Mouse (Mus musculus): ENCODE results near the gene Dazap1. TPM values are rescaled to one million over a fixed set of nuclear protein-coding genes. Genes with fewer than 3 reads are reported as not detected.

The Dazap1 gene
- polyA plus RNA-seq, 1 experiment from 2014 or later: 45.7 TPM

DNA sequence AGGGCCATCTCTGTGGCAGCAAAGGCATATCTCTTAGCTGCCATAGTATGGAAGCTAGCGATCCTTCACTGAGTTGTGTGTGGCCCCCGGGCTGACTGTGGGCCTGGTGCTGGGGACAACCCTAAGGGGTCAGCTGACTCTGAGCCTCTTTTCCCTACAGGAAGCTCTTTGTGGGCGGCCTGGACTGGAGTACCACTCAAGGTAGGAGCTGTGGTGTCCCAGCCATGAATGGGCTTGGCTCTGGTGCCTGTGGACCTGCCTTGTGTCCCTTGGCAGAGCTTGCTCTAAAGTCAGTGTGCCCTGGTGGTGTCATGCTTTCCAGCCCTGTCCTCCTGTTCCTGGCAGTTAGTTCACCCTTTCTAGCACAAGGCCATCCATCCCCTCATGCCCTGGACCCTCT, 12.6 kb downstream of the Dazap1 start:
- Histone ChIP-seq H3K9ac (ENCODE audit: low read length) (no peak overlapping the region), H3K4me3 (ENCODE audit: low read depth, low read length) (no peak overlapping the region), H3K4me1 (replicated peaks; ENCODE audit: control insufficient read depth, insufficient read depth, low read length) (peaks cover 10% of the 10 kb centered on the region; the same call in 1 of the 2 replicates), H3K27ac (ENCODE audit: low read depth) (no peak overlapping the region), H3K27me3 (replicated peaks; ENCODE audit: control insufficient read depth, insufficient read depth, low read length) (no peaks in the 10 kb centered on the region), H3K36me3 (ENCODE audit: control insufficient read depth, insufficient read depth, low read length) (peaks cover 72% of the 10 kb centered on the region), H3K4me2 (ENCODE audit: low read length) (no peak overlapping the region), H3K9me3 (ENCODE audit: control insufficient read depth, low read length) (no peaks in the 10 kb centered on the region)
- ATAC-seq (replicated peaks; ENCODE audit: low FRiP score, low TSS enrichment, low read depth): no peak
- DNase-seq (ENCODE audit: low spot score): no peak
- WGBS: 95% methylated on average over 3 of the region's 3 CpGs

DNA sequence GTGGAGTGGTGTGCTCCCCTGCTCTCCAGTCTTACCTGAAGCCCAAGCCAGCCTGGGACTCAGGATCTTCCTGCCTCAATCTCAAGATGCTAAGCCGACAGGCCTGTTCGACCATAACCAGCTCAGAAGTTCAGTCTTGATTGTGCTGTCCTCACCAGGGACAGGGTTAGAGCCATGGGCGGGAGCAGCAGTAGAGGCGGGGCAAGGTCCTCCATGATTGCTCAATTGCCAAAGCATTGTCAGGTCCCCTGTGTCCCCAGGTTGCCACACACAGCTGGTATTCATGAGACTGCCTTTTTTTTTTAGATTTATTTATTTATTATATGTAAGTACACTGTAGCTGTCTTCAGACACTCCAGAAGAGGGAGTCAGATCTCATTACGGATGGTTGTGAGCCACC, 15.0 kb downstream of the Dazap1 start:
- no peaks in the 10 kb centered on the region for H3K9me3 ChIP-seq (ENCODE audit: control insufficient read depth, low read length)
- H3K4me1 ChIP-seq (replicated peaks; ENCODE audit: control insufficient read depth, insufficient read depth, low read length): no peaks in the 10 kb centered on the region
- no peak overlapping the region for H3K9ac ChIP-seq (ENCODE audit: low read length)
- 88% methylated on average over 5 of the region's 5 CpGs for WGBS
- no peaks in the 10 kb centered on the region for H3K27me3 ChIP-seq (replicated peaks; ENCODE audit: control insufficient read depth, insufficient read depth, low read length)
- H3K27ac ChIP-seq (ENCODE audit: low read depth): no peak overlapping the region
- ATAC-seq (replicated peaks; ENCODE audit: low FRiP score, low TSS enrichment, low read depth): no peak
- no peak overlapping the region for H3K4me2 ChIP-seq (ENCODE audit: low read length)
- no peak overlapping the region for H3K4me3 ChIP-seq (ENCODE audit: low read depth, low read length)
- no peak for DNase-seq (ENCODE audit: low spot score)
- H3K36me3 ChIP-seq (ENCODE audit: control insufficient read depth, insufficient read depth, low read length): peaks cover 91% of the 10 kb centered on the region

DNA sequence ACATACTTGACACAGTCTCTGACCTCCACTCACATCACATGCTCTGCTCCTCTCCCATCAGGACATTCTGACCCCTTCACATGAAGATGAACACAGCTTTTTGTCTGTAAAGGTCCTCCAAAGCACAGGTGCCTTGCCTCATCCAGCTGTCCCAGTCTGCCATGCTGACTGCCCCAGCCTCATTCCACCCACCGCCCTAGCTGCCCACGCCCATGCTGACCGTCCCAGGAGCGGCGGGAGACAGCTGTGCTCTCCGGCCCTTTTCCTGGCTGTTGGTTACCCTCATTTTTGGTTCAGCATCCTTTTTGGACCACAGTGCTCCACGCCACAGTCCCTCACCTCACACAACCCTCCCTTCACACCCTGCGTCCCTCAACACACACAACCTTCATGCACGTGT, 17.1 kb downstream of the Dazap1 start:
- Histone ChIP-seq H3K36me3 (ENCODE audit: control insufficient read depth, insufficient read depth, low read length) (peaks cover 95% of the 10 kb centered on the region), H3K4me1 (replicated peaks; ENCODE audit: control insufficient read depth, insufficient read depth, low read length) (no peaks in the 10 kb centered on the region), H3K9me3 (ENCODE audit: control insufficient read depth, low read length) (no peaks in the 10 kb centered on the region), H3K27me3 (replicated peaks; ENCODE audit: control insufficient read depth, insufficient read depth, low read length) (no peaks in the 10 kb centered on the region), H3K4me2 (ENCODE audit: low read length) (no peak overlapping the region), H3K4me3 (ENCODE audit: low read depth, low read length) (no peak overlapping the region), H3K9ac (ENCODE audit: low read length) (no peak overlapping the region), H3K27ac (ENCODE audit: low read depth) (no peak overlapping the region)
- 96% methylated on average over 9 of the region's 9 CpGs for WGBS
- DNase-seq (ENCODE audit: low spot score): no peak
- ATAC-seq (replicated peaks; ENCODE audit: low FRiP score, low TSS enrichment, low read depth): no peak

DNA sequence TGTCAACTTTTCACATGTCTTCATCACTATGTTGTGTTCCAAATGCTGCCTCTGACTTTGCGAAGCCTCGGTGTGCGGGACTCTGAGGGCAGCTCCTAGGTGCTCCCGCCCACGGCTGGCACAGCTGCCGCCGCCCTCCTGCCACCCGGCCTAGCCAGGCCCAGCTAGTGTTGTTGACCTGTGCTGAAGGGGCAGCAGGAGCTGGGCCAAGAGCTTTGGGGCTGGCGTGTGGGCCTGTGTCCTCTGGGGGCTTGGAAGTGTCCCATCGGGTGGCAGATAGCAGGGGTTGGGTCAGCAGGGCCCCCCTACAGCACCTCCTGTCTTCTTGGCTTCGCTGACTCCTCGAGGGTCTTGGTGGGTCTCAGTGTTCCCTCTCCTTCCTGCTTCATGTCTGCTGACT, 18.0 kb downstream of the Dazap1 start:
- H3K4me1 ChIP-seq (replicated peaks; ENCODE audit: control insufficient read depth, insufficient read depth, low read length): no peaks in the 10 kb centered on the region
- 92% methylated on average over 12 of the region's 12 CpGs for WGBS

DNA sequence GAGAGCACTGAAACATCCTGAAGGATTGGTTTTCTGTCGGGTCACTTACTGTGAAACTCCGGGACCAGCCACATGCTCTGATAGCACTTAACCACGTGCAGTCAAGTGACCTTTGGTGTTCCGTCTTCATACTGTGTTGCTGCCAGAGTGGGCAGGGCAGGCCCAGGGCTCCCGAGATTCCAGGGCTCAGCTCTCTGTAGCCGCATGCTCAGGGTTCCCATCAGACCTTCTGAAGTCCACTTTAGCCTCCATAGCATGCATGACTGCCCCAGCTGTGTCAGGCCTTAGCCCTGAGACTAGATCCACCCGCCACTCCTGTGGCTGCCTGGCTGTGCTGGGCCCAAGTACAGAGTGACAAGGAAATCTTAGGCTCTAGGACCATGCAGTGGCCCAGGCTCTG, 20.0 kb downstream of the Dazap1 start:
- Histone ChIP-seq H3K4me3 (ENCODE audit: low read depth, low read length) (no peak overlapping the region), H3K27ac (ENCODE audit: low read depth) (no peak overlapping the region), H3K4me2 (ENCODE audit: low read length) (no peak overlapping the region), H3K27me3 (replicated peaks; ENCODE audit: control insufficient read depth, insufficient read depth, low read length) (no peaks in the 10 kb centered on the region), H3K36me3 (ENCODE audit: control insufficient read depth, insufficient read depth, low read length) (peaks cover 97% of the 10 kb centered on the region), H3K9me3 (ENCODE audit: control insufficient read depth, low read length) (no peaks in the 10 kb centered on the region), H3K9ac (ENCODE audit: low read length) (no peak overlapping the region), H3K4me1 (replicated peaks; ENCODE audit: control insufficient read depth, insufficient read depth, low read length) (no peaks in the 10 kb centered on the region)
- whole genome bisulfite sequencing: 86% methylated on average over 7 of the region's 7 CpGs
- ATAC-seq (replicated peaks; ENCODE audit: low FRiP score, low TSS enrichment, low read depth) (no peak), DNase-seq (ENCODE audit: low spot score) (no peak)

More for the DNA sequence above, 18.0 kb downstream of the Dazap1 start:
- ATAC-seq (replicated peaks; ENCODE audit: low FRiP score, low TSS enrichment, low read depth) (no peak), DNase-seq (ENCODE audit: low spot score) (no peak)
- no peak overlapping the region for H3K4me3 ChIP-seq (ENCODE audit: low read depth, low read length)
- no peaks in the 10 kb centered on the region for H3K27me3 ChIP-seq (replicated peaks; ENCODE audit: control insufficient read depth, insufficient read depth, low read length)
- H3K9ac ChIP-seq (ENCODE audit: low read length): no peak overlapping the region
- H3K4me2 ChIP-seq (ENCODE audit: low read length): no peak overlapping the region
- no peaks in the 10 kb centered on the region for H3K9me3 ChIP-seq (ENCODE audit: control insufficient read depth, low read length)
- peaks cover 96% of the 10 kb centered on the region for H3K36me3 ChIP-seq (ENCODE audit: control insufficient read depth, insufficient read depth, low read length)
- no peak overlapping the region for H3K27ac ChIP-seq (ENCODE audit: low read depth)

DNA sequence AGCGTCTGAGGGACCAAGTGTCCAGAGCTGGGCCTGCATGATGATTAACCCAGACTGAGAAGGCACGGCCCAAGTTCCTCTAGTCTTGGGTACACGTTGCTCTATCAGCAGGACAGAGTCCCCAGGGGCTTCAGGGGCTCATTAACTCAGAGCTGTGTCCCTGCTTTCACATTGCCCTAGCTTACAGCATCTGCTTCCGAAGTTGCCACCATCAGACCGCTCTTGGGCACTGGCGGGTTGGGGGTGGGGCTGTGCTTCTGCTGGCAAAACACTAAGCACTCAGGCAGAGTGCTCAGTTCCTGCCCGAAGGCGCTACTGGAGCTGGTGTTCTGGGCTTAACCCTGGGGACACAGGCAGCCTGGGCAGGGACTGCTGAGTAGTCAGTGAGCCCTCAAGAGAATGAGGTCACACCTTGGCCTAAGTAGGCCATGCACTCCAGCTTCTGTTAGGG, 20.7 kb downstream of the Dazap1 start:
- Histone ChIP-seq H3K27me3 (replicated peaks; ENCODE audit: control insufficient read depth, insufficient read depth, low read length) (no peaks in the 10 kb centered on the region), H3K4me1 (replicated peaks; ENCODE audit: control insufficient read depth, insufficient read depth, low read length) (no peaks in the 10 kb centered on the region), H3K9me3 (ENCODE audit: control insufficient read depth, low read length) (no peaks in the 10 kb centered on the region), H3K36me3 (ENCODE audit: control insufficient read depth, insufficient read depth, low read length) (peaks cover 97% of the 10 kb centered on the region), H3K4me3 (ENCODE audit: low read depth, low read length) (no peak overlapping the region), H3K27ac (ENCODE audit: low read depth) (no peak overlapping the region), H3K4me2 (ENCODE audit: low read length) (no peak overlapping the region), H3K9ac (ENCODE audit: low read length) (no peak overlapping the region)
- ATAC-seq (replicated peaks; ENCODE audit: low FRiP score, low TSS enrichment, low read depth) (no peak), DNase-seq (ENCODE audit: low spot score) (no peak)
- 81% methylated on average over 8 of the region's 8 CpGs for WGBS

DNA sequence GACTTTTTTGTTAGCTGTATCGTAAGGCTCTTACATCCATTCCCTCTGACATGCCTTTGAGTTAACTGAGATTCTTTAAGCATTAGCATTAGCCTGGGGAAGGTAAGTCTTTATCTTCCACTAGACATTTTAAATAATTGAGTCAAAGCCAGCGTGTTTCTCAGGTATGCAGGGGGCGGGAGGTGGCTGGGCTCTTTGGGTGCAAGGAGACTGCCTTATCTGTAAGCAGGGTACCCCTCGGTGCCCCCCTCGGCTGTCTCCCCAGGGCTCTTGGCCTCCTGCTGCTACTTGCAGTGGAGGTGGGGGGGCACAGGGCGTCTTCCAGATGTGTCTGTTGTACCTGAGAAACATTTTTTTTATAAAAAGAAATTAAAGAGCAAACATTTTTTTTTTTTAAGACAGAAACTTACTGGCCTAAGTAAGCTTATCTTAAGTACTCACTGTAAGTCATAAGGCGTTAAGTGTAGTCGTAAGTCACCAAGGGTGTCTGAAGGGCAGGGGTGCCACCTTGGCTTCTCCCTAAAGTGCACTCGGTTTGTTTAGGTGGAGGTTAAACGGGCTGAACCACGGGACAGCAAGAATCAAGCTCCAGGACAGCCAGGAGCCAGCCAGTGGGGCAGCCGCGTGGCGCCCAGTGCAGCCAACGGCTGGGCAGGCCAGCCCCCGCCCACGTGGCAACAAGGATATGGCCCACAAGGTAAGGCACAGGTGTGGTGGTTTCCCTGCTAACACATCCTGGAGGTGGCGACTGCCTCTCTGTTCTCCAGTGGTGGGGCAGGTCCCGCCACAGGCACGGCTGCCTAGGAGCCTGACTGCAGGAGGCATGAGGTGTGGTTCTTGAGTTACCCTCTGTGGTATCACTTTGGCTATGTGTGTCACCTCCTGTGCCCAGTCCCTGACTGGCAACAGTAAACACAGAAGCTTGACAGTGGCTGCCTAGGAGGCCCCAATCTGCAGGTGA, 21.5 kb downstream of the Dazap1 start:
- Histone ChIP-seq H3K4me2 (ENCODE audit: low read length) (no peak overlapping the region), H3K4me1 (replicated peaks; ENCODE audit: control insufficient read depth, insufficient read depth, low read length) (no peaks in the 10 kb centered on the region), H3K9me3 (ENCODE audit: control insufficient read depth, low read length) (no peaks in the 10 kb centered on the region), H3K27ac (ENCODE audit: low read depth) (no peak overlapping the region), H3K9ac (ENCODE audit: low read length) (no peak overlapping the region), H3K27me3 (replicated peaks; ENCODE audit: control insufficient read depth, insufficient read depth, low read length) (no peaks in the 10 kb centered on the region), H3K36me3 (ENCODE audit: control insufficient read depth, insufficient read depth, low read length) (peaks cover 97% of the 10 kb centered on the region), H3K4me3 (ENCODE audit: low read depth, low read length) (no peak overlapping the region)
- DNase-seq (ENCODE audit: low spot score) (no peak), ATAC-seq (replicated peaks; ENCODE audit: low FRiP score, low TSS enrichment, low read depth) (no peak)
- 86% methylated on average over 20 of the region's 20 CpGs for WGBS

DNA sequence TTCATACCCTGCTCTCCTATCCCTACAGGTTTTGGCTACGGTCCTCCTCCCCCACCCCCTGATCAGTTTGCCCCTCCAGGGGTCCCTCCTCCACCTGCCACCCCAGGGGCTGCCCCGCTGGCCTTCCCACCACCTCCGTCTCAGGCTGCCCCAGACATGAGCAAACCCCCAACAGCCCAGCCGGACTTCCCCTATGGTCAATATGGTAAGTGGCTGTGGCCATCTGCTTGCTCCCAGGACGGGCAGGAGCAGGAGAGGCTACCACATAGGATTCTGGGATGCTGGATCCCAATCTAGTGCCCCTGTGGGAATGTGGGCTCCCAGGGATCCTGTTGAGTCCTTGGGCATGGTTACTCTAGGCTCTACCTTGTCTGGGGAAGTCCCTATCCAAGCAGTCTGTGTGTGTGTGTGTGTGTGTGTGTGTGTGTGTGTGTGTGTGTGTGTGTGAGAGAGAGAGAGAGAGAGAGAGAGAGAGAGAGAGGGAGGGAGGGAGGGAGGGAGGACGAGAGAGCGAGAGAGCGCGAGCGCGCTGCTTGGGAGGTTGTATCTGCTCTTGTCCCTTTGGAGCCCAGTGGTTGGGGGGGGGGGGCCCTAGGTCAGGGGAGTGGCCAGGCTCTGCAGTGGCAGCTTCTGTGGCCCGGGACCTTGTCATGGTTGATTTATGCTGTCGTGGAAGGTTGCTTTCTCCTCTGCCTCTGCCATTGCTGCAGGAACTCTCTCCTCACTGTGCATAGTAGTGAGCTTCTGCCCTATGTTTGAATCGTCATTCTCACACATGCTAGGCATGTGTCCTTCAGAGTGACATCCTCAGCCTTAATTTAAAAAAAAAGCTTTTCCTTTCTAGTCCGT, 24.2 kb downstream of the Dazap1 start:
- no peak overlapping the region for H3K4me3 ChIP-seq (ENCODE audit: low read depth, low read length)

More for the DNA sequence above, 24.2 kb downstream of the Dazap1 start:
- ATAC-seq (replicated peaks; ENCODE audit: low FRiP score, low TSS enrichment, low read depth) (no peak), DNase-seq (ENCODE audit: low spot score) (no peak)
- Histone ChIP-seq H3K36me3 (ENCODE audit: control insufficient read depth, insufficient read depth, low read length) (peaks cover 86% of the 10 kb centered on the region), H3K4me2 (ENCODE audit: low read length) (no peak overlapping the region), H3K27ac (ENCODE audit: low read depth) (no peak overlapping the region), H3K9ac (ENCODE audit: low read length) (no peak overlapping the region), H3K27me3 (replicated peaks; ENCODE audit: control insufficient read depth, insufficient read depth, low read length) (no peaks in the 10 kb centered on the region), H3K4me1 (replicated peaks; ENCODE audit: control insufficient read depth, insufficient read depth, low read length) (no peaks in the 10 kb centered on the region), H3K9me3 (ENCODE audit: control insufficient read depth, low read length) (no peaks in the 10 kb centered on the region)
- 80% methylated on average over 15 of the region's 15 CpGs for WGBS

Measured in intestine, embryonic 14.5 days (tissue).